Mouse (Mus musculus): ENCODE measurements around the gene Tbcel.

GRCm38 (mm10) chr9:42394903-42395302 is 112.7 kb downstream of the Tbcel start:
- TF ChIP-seq GATA1 (IDR thresholded peaks at IDR 0.05; ENCODE audit: borderline replicate concordance, low read length) (no peak), FLI1 (IDR thresholded peaks at IDR 0.05; ENCODE audit: low read length) (no peak)

Measured in megakaryocyte, embryonic 14.5 days (primary cell).